9 mouse cellular contexts compared by ENCODE assay signal in genomic region chr5:33668223-33668622, GRCm38 (mm10). TPM values are rescaled to one million over a fixed set of nuclear protein-coding genes. Genes with fewer than 3 reads are reported as not detected.
DNase-seq lines count a peak whose midpoint lies in the region; ATAC-seq lines count a peak whose summit lies in the region.
"Had no signal": no experiment of that assay in that cellular context is flagged by ENCODE, and none has a peak within 500 bp of the region (broad histone marks: within the 10 kb centered on the region; RNA-seq: fewer than 3 reads in every experiment).

No protein-coding gene starts in this region.

- peak; percentile 57 for DNase-seq in forebrain, embryonic 14.5 days (ENCODE audit: low spot score)
- DNase-seq in forebrain, embryonic 11.5 days (ENCODE audit: low spot score): no peak
- DNase-seq in neural tube, embryonic 11.5 days (ENCODE audit: low spot score): peak; percentile 25
- no peak for DNase-seq in neural tube, embryonic 10.5 days (ENCODE audit: extremely low spot score, low spot score)
- DNase-seq in kidney, postnatal 4 days: peak; percentile 32 to 53
- peak; percentile 55 for DNase-seq in thymus, postnatal 4 days
- no peak for DNase-seq in testis, postnatal 10 days (ENCODE audit: low spot score)

- H3K27me3 ChIP-seq in forebrain, embryonic 14.5 days (replicated peaks; ENCODE audit: control insufficient read depth, insufficient read depth, low read length): no peaks in the 10 kb centered on the region
- H3K27me3 ChIP-seq in forebrain, embryonic 11.5 days (ENCODE audit: control insufficient read depth, insufficient read depth, low read length): no peaks in the 10 kb centered on the region
- no peaks in the 10 kb centered on the region for H3K27me3 ChIP-seq in neural tube, embryonic 11.5 days (ENCODE audit: control insufficient read depth, insufficient read depth, low read length)
- H3K27me3 ChIP-seq in midbrain, embryonic 15.5 days (replicated peaks): no peaks in the 10 kb centered on the region
- H3K27me3 ChIP-seq: neural tube, embryonic 13.5 days had no signal

- no peak overlapping the region for H3K9ac ChIP-seq in forebrain, embryonic 14.5 days (ENCODE audit: low read length)
- no peak overlapping the region for H3K9ac ChIP-seq in forebrain, embryonic 11.5 days (ENCODE audit: low read length)
- H3K9ac ChIP-seq in neural tube, embryonic 11.5 days (ENCODE audit: low read length): no peak overlapping the region
- no peak overlapping the region for H3K9ac ChIP-seq in midbrain, embryonic 15.5 days
- H3K9ac ChIP-seq: neural tube, embryonic 13.5 days had no signal

- H3K27ac ChIP-seq in forebrain, embryonic 14.5 days (ENCODE audit: low read depth, low read length): no peak overlapping the region
- no peak overlapping the region for H3K27ac ChIP-seq in forebrain, embryonic 11.5 days (ENCODE audit: low read depth, low read length)
- no peak overlapping the region for H3K27ac ChIP-seq in neural tube, embryonic 11.5 days (ENCODE audit: low read depth, low read length)
- no peak overlapping the region for H3K27ac ChIP-seq in midbrain, embryonic 15.5 days
- H3K27ac ChIP-seq: neural tube, embryonic 13.5 days had no signal

- H3K9me3 ChIP-seq in forebrain, embryonic 14.5 days (replicated peaks; ENCODE audit: control insufficient read depth, low read length): no peaks in the 10 kb centered on the region
- H3K9me3 ChIP-seq in forebrain, embryonic 11.5 days (ENCODE audit: control insufficient read depth, low read length): no peaks in the 10 kb centered on the region
- H3K9me3 ChIP-seq in neural tube, embryonic 11.5 days (ENCODE audit: control insufficient read depth, low read length): no peaks in the 10 kb centered on the region
- H3K9me3 ChIP-seq in midbrain, embryonic 15.5 days: no peaks in the 10 kb centered on the region
- H3K9me3 ChIP-seq: neural tube, embryonic 13.5 days had no signal

- no peak overlapping the region for H3K4me3 ChIP-seq in forebrain, embryonic 14.5 days (ENCODE audit: low read depth, low read length)
- no peak overlapping the region for H3K4me3 ChIP-seq in forebrain, embryonic 11.5 days (ENCODE audit: low read depth, low read length)
- no peak overlapping the region for H3K4me3 ChIP-seq in neural tube, embryonic 11.5 days (ENCODE audit: low read depth, low read length)
- H3K4me3 ChIP-seq in midbrain, embryonic 15.5 days: no peak overlapping the region
- H3K4me3 ChIP-seq: neural tube, embryonic 13.5 days had no signal

- H3K36me3 ChIP-seq in forebrain, embryonic 14.5 days (ENCODE audit: control insufficient read depth, insufficient read depth, low read length): peaks cover 76% of the 10 kb centered on the region
- H3K36me3 ChIP-seq in forebrain, embryonic 11.5 days (ENCODE audit: control insufficient read depth, insufficient read depth, low read length): peaks cover 23% of the 10 kb centered on the region
- H3K36me3 ChIP-seq in neural tube, embryonic 11.5 days (ENCODE audit: control insufficient read depth, insufficient read depth, low read length): peaks cover 15% of the 10 kb centered on the region
- peaks cover 4% of the 10 kb centered on the region; the same call in 1 of the 2 replicates for H3K36me3 ChIP-seq in midbrain, embryonic 15.5 days (replicated peaks)

- ATAC-seq in forebrain, embryonic 14.5 days: no peak
- ATAC-seq in forebrain, embryonic 11.5 days (replicated peaks; ENCODE audit: low FRiP score): no peak
- ATAC-seq in neural tube, embryonic 11.5 days (ENCODE audit: insufficient read depth, low FRiP score, low TSS enrichment): no peak
- ATAC-seq in midbrain, embryonic 15.5 days (replicated peaks): no peak

- H3K4me1 ChIP-seq in forebrain, embryonic 14.5 days (ENCODE audit: control insufficient read depth, insufficient read depth, low read length): no peaks in the 10 kb centered on the region
- H3K4me1 ChIP-seq in forebrain, embryonic 11.5 days (replicated peaks; ENCODE audit: control insufficient read depth, insufficient read depth, low read length): 0 out of 2 replicates have a peak, but pooled peaks cover 5% of the 10 kb centered on the region
- H3K4me1 ChIP-seq in neural tube, embryonic 11.5 days (ENCODE audit: control insufficient read depth, insufficient read depth, low read length): no peaks in the 10 kb centered on the region
- no peaks in the 10 kb centered on the region for H3K4me1 ChIP-seq in midbrain, embryonic 15.5 days
- H3K4me1 ChIP-seq: neural tube, embryonic 13.5 days had no signal

- no peak overlapping the region for H3K4me2 ChIP-seq in forebrain, embryonic 14.5 days (ENCODE audit: low read length)
- no peak overlapping the region for H3K4me2 ChIP-seq in forebrain, embryonic 11.5 days (ENCODE audit: low read depth, low read length, severe bottlenecking)
- H3K4me2 ChIP-seq in neural tube, embryonic 11.5 days (ENCODE audit: low read depth): no peak overlapping the region
- no peak overlapping the region for H3K4me2 ChIP-seq in midbrain, embryonic 15.5 days
- H3K4me2 ChIP-seq: neural tube, embryonic 13.5 days had no signal

RNA-seq across cellular contexts. Expression of gene Tmem129, which starts 10.0 kb away (rescaled TPM):
- 35.8 and 39.5 TPM in 2 replicates for polyA plus RNA-seq in forebrain, embryonic 14.5 days (2014; fragmentation: Nextera tagmentation; extraction: Ambion mirVana)
- 39.3 and 41.8 TPM in 2 replicates for polyA plus RNA-seq in forebrain, embryonic 11.5 days (2014; fragmentation: Nextera tagmentation; extraction: Ambion mirVana)
- polyA plus RNA-seq in neural tube, embryonic 11.5 days (2014; fragmentation: Nextera tagmentation; extraction: Ambion mirVana): 38.6 and 39.7 TPM in 2 replicates
- polyA plus RNA-seq in midbrain, embryonic 15.5 days (2015; fragmentation: Nextera tagmentation; extraction: Ambion mirVana): 31.1 and 32.0 TPM in 2 replicates

RNA-seq across cellular contexts. Expression of gene Tacc3, which starts 10.3 kb away (rescaled TPM):
- 94.5 and 98.2 TPM in 2 replicates for polyA plus RNA-seq in forebrain, embryonic 14.5 days (2014; fragmentation: Nextera tagmentation; extraction: Ambion mirVana)
- 331 and 332 TPM in 2 replicates for polyA plus RNA-seq in forebrain, embryonic 11.5 days (2014; fragmentation: Nextera tagmentation; extraction: Ambion mirVana)
- 238 and 260 TPM in 2 replicates for polyA plus RNA-seq in neural tube, embryonic 11.5 days (2014; fragmentation: Nextera tagmentation; extraction: Ambion mirVana)
- 27.9 and 32.2 TPM in 2 replicates for polyA plus RNA-seq in midbrain, embryonic 15.5 days (2015; fragmentation: Nextera tagmentation; extraction: Ambion mirVana)

RNA-seq across cellular contexts. Expression of gene Slbp, which starts 15.8 kb away (rescaled TPM):
- 154 and 159 TPM in 2 replicates for polyA plus RNA-seq in forebrain, embryonic 14.5 days (2014; fragmentation: Nextera tagmentation; extraction: Ambion mirVana)
- polyA plus RNA-seq in forebrain, embryonic 11.5 days (2014; fragmentation: Nextera tagmentation; extraction: Ambion mirVana): 295 and 321 TPM in 2 replicates
- 242 and 267 TPM in 2 replicates for polyA plus RNA-seq in neural tube, embryonic 11.5 days (2014; fragmentation: Nextera tagmentation; extraction: Ambion mirVana)
- 109 and 110 TPM in 2 replicates for polyA plus RNA-seq in midbrain, embryonic 15.5 days (2015; fragmentation: Nextera tagmentation; extraction: Ambion mirVana)

RNA-seq across cellular contexts. Expression of gene Gm9903, which starts 38.5 kb away (rescaled TPM):
- polyA plus RNA-seq in forebrain, embryonic 14.5 days (2014; fragmentation: Nextera tagmentation; extraction: Ambion mirVana): 0.45 and 0.48 TPM in 2 replicates
- polyA plus RNA-seq in forebrain, embryonic 11.5 days (2014; fragmentation: Nextera tagmentation; extraction: Ambion mirVana): 0.48 and 0.55 TPM in 2 replicates
- 0.58 and 0.77 TPM in 2 replicates for polyA plus RNA-seq in neural tube, embryonic 11.5 days (2014; fragmentation: Nextera tagmentation; extraction: Ambion mirVana)
- 0.47 and 0.77 TPM in 2 replicates for polyA plus RNA-seq in midbrain, embryonic 15.5 days (2015; fragmentation: Nextera tagmentation; extraction: Ambion mirVana)

RNA-seq across cellular contexts. Expression of gene Fam53a, which starts 38.8 kb away (rescaled TPM):
- 46.3 and 46.9 TPM in 2 replicates for polyA plus RNA-seq in forebrain, embryonic 14.5 days (2014; fragmentation: Nextera tagmentation; extraction: Ambion mirVana)
- 71.4 and 74.4 TPM in 2 replicates for polyA plus RNA-seq in forebrain, embryonic 11.5 days (2014; fragmentation: Nextera tagmentation; extraction: Ambion mirVana)
- 53.4 and 59.3 TPM in 2 replicates for polyA plus RNA-seq in neural tube, embryonic 11.5 days (2014; fragmentation: Nextera tagmentation; extraction: Ambion mirVana)
- polyA plus RNA-seq in midbrain, embryonic 15.5 days (2015; fragmentation: Nextera tagmentation; extraction: Ambion mirVana): 31.2 and 31.5 TPM in 2 replicates

Comparison
In these comparisons a context has a peak if more than half of its experiments do, and no peak if none do; other contexts are left out.
1. DNase-seq: peak in forebrain, embryonic 14.5 days (single experiment), neural tube, embryonic 11.5 days (single experiment), kidney, postnatal 4 days (2 of 2) and thymus, postnatal 4 days (single experiment); none in forebrain, embryonic 11.5 days (single experiment), neural tube, embryonic 10.5 days (single experiment) and testis, postnatal 10 days (single experiment).